Mouse (Mus musculus): ENCODE measurements around the gene Smg5.
"Not testable (repeated sequence)": the region's sequence is repeated elsewhere in the genome, so short reads cannot be mapped to it uniquely, and the experiment has no call there.

GRCm38 (mm10) chr3:88381389-88382315 is 45.6 kb downstream of the Smg5 start:
- TF ChIP-seq POLR2AphosphoS5 (IDR thresholded peaks at IDR 0.05; ENCODE audit: insufficient replicate concordance, low read depth, low read length); CTCF (IDR thresholded peaks at IDR 0.05; ENCODE audit: low read depth, low read length); GATA1 (IDR thresholded peaks at IDR 0.05; ENCODE audit: borderline replicate concordance, low read length); GATA2 (IDR thresholded peaks at IDR 0.05; ENCODE audit: borderline replicate concordance, low read depth, low read length); TAL1 (conservative IDR thresholded peaks at IDR 0.05; ENCODE audit: low read depth, low read length): not testable (repeated sequence)
